Mouse (Mus musculus) frontal cortex, postnatal 14 days (tissue): Measurements from ENCODE around the gene Krt9.

Experiments
- DNase-seq, 2 experiments: peaks; one replicate each; pipeline ENCODE4 v3.0.0; 2022; ENCODE audit warnings: low spot score in 2 of 2

Gene Krt9

DNA sequence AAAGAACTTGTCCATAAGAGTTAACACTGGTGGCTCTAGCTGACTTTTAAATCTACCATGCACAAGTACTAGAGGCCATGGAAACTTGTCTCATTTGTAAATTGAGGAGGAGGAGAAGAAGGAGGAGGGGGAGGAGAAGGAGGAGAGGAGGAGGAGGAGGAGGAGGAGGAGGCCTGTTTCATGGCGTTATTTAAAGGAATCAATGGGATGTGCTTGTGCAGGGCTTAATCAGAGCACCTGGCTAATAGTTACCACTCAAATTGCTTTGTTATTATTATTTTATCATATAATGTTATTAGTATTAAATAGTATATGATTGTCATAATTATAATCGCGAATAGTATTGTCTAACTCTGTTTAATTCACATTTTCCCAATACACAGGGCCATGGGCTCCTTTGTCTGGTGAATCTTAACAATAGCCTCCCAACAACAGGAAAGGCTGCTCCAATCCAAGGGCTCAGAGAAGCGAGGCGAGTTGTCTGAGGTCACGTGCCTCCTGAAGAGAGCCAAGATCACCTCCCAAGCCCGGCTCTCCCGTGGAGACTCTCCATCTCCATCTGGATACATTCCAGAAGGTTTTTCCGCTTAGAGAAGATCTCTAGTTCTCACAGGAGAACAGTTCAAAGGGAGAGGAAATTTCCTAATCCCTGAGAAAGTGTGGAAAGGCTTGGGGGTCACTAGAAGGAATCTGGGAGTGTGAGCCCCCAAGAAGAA, 44.3 kb downstream of the Krt9 start, which contains the start of gene Krt19:
Gene Krt19 (minus strand): TSS at position 51 of the 716 bp plus-strand sequence.
- no peak for DNase-seq

DNA sequence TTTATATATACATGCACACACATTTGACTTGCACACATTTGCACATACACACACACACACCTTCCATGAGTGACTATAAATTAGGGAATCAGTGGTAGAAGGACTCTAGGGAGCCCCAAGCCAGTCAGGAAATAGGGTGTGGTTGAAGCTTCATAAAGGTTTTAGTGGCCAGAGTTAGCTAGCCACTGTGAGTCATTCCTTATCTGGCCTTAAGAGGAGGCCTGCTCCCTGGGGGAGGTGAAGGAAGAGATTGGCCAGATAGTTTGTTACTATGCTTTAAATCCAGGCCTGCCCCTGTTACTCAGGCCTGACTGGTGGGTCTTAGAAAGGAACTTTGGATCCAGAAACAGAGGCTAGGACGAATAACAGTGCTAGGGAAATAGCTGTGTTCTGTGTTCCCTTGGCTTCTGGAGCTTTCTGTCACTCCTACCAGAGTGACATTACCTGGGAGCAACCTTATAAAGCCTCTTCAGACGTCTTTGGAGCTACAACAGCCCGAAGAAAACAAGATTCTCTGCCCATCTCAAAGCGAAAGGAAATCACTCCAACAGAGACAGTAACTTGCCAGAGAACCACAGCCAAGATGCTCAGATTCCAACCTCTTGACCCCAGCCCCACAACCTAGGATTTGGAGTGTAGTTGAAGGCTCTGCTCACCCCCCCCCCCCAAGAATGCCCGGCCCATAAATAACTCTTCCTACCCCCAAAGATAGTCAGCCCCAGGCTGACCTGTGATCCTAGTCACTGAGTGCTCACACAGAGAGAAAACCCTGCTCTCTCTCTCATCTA, 45.3 kb downstream of the Krt9 start:
- DNase-seq: no peak

DNA sequence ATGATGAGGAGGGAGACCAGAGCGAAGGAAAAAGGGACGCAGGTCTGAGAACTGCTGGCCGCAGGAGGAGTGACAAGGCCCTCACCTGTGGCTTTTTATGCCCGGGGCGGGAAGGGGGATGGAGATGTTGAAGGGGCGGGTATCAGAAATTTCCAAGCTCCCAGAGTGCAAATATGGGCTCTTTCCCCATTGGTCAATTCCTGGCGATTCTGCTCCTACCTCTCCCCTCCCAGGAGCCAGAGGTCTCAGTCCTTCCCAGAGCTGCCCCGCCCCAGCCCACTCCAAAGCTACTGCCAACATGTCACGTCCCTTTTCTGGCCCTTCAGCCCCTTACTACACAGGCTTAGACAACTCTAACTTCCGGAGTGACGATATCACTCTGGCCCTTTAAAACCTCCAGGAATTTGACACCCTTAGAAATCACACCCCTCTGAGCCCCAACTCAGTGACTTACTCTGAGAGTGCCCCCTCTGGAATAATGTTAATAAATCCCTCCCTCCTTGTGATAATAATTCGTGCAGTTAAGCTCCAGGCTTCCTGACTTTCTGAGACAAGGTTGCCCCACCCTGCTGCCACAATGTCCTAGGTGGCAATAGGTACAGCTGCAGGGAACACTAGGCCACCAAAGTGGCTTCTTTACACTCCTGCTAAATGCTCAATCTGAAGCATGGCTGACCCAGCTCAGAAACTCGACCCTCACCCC, 47.0 kb downstream of the Krt9 start:
- DNase-seq: no peak

DNA sequence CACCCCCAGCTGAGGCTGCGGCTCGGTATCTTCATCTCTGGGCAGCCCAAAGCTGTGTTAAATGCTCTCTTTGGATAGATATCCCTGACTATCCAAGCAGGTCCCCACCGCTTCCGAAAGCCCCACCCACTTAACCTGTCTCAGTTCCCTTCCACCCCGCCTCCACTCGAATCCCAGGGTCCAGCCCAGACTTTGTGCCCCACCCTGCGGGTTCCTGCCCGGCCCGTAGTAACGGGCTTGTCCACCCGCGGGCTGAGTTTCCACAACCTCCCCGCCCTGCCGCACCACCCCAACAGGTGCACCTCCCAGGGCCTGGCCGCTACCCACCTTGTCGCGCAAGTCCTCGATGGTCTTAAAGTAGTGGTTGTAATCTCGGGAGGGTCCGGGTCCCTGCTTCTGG, 47.9 kb downstream of the Krt9 start:
- DNase-seq: no peak

DNA sequence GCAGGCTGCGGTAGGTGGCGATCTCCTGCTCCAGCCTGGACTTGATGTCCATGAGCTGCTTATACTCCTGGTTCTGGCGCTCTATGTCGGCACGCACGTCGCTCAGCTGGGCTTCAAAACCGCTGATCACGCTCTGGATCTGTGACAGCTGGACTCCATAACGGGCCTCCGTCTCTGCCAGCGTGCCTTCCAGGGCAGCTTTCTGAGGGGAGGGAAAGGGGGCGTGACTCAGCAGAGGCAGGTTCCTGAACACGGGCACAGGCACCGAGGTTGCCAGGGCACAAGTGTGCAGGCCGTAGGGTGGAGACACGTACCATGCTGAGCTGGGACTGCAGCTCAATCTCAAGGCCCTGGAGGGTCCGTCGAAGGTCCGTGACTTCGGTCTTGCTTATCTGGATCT, 52.1 kb downstream of the Krt9 start:
- no peak for DNase-seq

DNA sequence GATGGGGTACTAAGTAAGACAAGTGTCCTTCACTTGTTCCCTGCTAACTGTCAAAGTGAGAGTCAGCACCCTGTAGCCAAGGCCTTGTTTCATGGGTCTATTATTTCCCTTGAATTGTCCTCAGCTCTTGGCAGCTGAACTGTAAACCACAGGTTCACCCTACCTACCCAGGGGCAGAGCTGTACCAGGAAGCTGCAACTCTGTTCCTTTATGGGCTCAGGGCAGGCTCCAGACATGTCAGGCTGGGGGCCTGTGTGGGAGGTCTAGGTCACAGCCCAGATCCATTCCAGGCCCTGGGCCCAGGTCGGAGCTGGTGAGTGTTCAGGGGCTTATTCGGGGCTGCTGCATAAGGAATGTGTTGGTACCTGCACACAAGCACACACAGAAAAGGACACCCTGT, 53.7 kb downstream of the Krt9 start:
- DNase-seq: no peak

DNA sequence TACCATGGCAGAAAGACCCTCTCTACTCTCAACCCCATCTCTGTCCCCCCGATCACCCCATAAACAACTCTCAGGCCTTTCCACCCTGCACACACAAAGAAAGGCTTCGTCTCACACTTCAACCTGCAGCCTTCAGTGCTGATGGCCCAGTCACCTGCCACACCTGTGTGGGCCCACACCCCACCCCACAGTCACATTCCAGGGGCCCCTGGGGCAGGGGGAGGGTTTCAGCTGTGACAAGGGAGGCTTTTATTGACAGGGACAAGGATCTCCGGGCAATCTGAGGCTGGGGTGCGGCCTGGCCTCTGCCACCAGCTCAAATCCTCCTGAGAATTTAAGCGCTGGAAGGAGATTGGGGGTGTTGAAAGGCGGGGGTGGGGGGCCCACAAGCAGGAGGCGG, 54.2 kb downstream of the Krt9 start:
- no peak for DNase-seq

DNA sequence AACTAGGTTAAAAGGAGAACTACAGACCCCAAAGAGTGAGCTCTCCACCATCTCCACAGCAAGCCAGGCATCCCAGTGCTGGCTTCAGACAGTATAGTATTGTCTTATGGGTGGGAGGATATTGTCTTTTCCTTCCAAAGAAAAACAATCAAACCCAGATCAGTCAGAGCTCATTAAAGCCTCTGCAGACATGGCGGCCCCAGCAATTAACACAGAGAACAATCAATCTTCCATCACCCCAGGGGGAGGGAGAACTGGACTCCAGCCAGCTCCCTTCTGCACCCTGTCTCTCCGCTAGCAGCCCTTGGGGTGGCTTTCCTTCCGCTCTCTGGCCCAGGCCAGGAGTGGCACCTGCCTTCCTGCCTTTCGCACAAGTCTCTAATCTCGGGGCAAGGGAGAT, 55.4 kb downstream of the Krt9 start:
- DNase-seq: no peak
